Mouse (Mus musculus) hindbrain, embryonic 15.5 days (tissue): ENCODE results near the gene Tulp4. TPM values are rescaled to one million over a fixed set of nuclear protein-coding genes. Genes with fewer than 3 reads are reported as not detected.

ENCODE experiments used
- ATAC-seq: fragments of 200-750 bp; cut with Nextera tagmentation; 2 replicates; pipeline ENCODE4 v1.8.0; 2017; ENCODE audit warnings: low read depth, moderate number of reproducible peaks, moderate TSS enrichment; ENCODE audit not compliant: low FRiP score
- H3K27ac ChIP-seq: fragments of 300-500 bp; sonication (generic); replicated peaks from 2 replicates; pipeline ENCODE4 v1.5.1; 2015; ENCODE audit warnings: mild to moderate bottlenecking, inconsistent platforms
- H3K27me3 ChIP-seq: fragments of 300-500 bp; sonication (generic); 2 replicates; pipeline ENCODE4 v1.6.1; 2015; ENCODE audit warnings: control low read depth, inconsistent platforms
- H3K36me3 ChIP-seq: fragments of 300-500 bp; sonication (generic); 2 replicates; pipeline ENCODE4 v1.6.1; 2015; ENCODE audit warnings: control low read depth, inconsistent platforms
- H3K4me1 ChIP-seq: fragments of 300-500 bp; sonication (generic); replicated peaks from 2 replicates; pipeline ENCODE4 v1.6.1; 2015; ENCODE audit warnings: control low read depth, inconsistent platforms
- H3K4me2 ChIP-seq: fragments of 300-500 bp; sonication (generic); 2 replicates; pipeline ENCODE4 v1.6.1; 2015; ENCODE audit warnings: moderate library complexity, mild to moderate bottlenecking, inconsistent platforms
- H3K4me3 ChIP-seq: fragments of 300-500 bp; sonication (generic); 2 replicates; pipeline ENCODE4 v1.5.1; 2015; ENCODE audit warnings: mild to moderate bottlenecking, inconsistent platforms
- H3K9ac ChIP-seq: fragments of 300-500 bp; sonication (generic); 2 replicates; pipeline ENCODE4 v1.6.1; 2015; ENCODE audit warnings: inconsistent platforms
- H3K9me3 ChIP-seq: fragments of 300-500 bp; sonication (generic); 2 replicates; pipeline ENCODE4 v1.6.1; 2016; ENCODE audit warnings: control low read depth, inconsistent platforms
- WGBS: fragments of 180-500 bp; shearing (Covaris S2); methylation state at CpG from one replicate; pipeline ENCODE4 v1.1.7; 2015; 5-methylcytosine and 5-hydroxymethylcytosine counted together
- polyA plus RNA-seq: library from polyadenylated mRNA; unstranded; fragments of >200 nt; fragmentation: Nextera tagmentation; extraction: Ambion mirVana; gene quantifications from 2 replicates; pipeline ENCODE4 v1.2.1, GENCODE M21; 2015

Tulp4 gene
- polyA plus RNA-seq, 1 experiment from 2014 or later = 120 TPM

DNA sequence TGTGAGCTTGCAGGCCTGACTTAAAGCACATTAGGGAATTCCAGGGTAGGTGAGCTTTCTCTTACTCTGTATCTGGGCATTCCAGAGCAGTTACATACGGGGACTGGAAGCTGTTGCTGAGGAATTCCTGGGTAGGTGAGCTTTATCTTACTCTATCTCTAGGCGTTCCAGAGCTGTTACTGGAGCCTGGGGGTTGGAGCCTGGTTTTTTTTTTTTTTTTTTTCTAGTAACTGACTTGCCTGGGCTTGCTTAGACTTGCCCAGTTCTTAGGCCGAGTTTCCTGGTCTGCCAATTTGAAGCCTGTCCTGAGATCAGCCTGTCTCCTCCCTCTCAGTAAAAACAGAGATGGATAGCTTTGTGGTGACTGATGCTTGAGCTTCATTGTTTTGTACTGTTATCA, 21.8 kb downstream of the Tulp4 start:
- ATAC-seq = no peak
- Histone ChIP-seq H3K27me3 (no peaks in the 10 kb centered on the region), H3K4me3 (no peak overlapping the region), H3K4me1 (0 out of 2 replicates have a peak, but pooled peaks cover 7% of the 10 kb centered on the region), H3K4me2 (no peak overlapping the region), H3K36me3 (peaks cover 4% of the 10 kb centered on the region), H3K9ac (no peak overlapping the region), H3K27ac (no peak overlapping the region), H3K9me3 (no peaks in the 10 kb centered on the region)
- WGBS = 68% methylated on average over 3 of the region's 3 CpGs

DNA sequence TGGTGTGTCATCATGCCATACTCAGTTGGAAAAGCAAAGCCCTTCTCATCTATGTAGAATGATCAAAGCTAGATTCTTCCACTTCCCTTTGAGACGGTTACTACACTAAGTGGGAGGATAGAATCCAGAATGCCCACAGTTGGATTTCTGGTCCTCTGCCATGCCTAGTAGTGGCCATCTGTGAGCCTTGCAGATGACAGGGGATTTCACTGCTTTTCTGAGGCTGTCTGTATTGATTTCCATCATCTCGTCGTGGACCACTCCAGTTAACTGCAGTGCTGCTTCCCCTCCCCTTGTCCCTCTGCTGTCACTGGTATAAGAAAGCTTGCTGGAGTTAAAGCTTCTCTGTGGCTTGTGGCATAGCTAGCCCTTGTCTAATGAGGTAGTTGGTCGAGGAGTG, 23.1 kb downstream of the Tulp4 start:
- no peaks in the 10 kb centered on the region for H3K27me3 ChIP-seq
- H3K4me1 ChIP-seq = 0 out of 2 replicates have a peak, but pooled peaks cover 7% of the 10 kb centered on the region
- WGBS = 60% methylated on average over 4 of the region's 4 CpGs
- no peak overlapping the region for H3K4me2 ChIP-seq
- H3K27ac ChIP-seq = 0 out of 2 replicates have a peak overlapping the region, but pooled peaks have one; percentile 34
- no peaks in the 10 kb centered on the region for H3K9me3 ChIP-seq
- no peak overlapping the region for H3K9ac ChIP-seq
- no peak overlapping the region for H3K4me3 ChIP-seq
- ATAC-seq = no peak
- H3K36me3 ChIP-seq = peaks cover 8% of the 10 kb centered on the region

DNA sequence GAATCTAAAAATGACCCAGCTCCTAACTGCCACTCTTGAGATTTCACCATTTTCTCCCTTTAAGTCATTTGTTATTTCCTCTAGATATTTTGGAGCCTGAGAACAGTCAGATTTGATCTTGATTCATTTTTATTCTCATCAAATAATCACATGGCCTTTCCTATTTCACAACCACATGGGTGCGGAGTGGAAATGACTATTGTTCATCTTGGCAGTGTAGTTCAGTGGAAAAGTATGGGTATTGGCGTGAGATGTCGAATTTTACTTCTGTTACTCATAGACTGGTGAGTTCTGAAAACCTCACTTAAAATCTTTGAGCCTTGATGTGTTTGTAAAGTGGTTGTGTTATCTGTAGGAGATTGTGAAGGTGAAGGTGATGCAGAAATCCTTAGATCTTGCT, 24.8 kb downstream of the Tulp4 start:
- H3K27ac ChIP-seq = no peak overlapping the region
- 0 out of 2 replicates have a peak, but pooled peaks cover 7% of the 10 kb centered on the region for H3K4me1 ChIP-seq
- no peaks in the 10 kb centered on the region for H3K27me3 ChIP-seq
- H3K4me3 ChIP-seq = no peak overlapping the region
- H3K36me3 ChIP-seq = 0 out of 2 replicates have a peak, but pooled peaks cover 5% of the 10 kb centered on the region
- WGBS = 95% methylated on average over 3 of the region's 3 CpGs
- no peak overlapping the region for H3K4me2 ChIP-seq
- no peak overlapping the region for H3K9ac ChIP-seq
- no peak for ATAC-seq
- no peaks in the 10 kb centered on the region for H3K9me3 ChIP-seq

DNA sequence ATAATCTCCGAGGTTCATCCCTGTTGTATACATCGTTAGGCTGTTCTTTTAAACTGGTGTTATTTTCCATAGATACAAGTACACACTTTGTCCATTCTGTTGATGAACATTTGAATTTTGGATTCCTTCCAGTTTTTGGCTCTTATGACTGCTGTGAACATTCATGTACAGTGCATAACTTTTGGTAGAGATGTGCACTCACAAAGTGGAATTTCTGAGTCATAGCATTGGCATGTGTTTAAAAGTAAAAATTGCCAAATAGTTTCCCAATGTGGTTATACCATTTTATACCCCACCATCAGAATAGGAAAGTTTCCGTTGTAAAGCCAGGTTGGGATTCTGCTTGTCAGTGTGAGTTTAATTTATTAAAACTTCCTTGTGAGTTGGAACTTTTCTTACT, 34.6 kb downstream of the Tulp4 start:
- WGBS = 89% methylated on average over 3 of the region's 3 CpGs
- Histone ChIP-seq H3K4me3 (no peak overlapping the region), H3K4me2 (no peak overlapping the region), H3K9me3 (no peaks in the 10 kb centered on the region), H3K36me3 (peaks cover 7% of the 10 kb centered on the region), H3K9ac (no peak overlapping the region), H3K27ac (no peak overlapping the region), H3K27me3 (no peaks in the 10 kb centered on the region), H3K4me1 (0 out of 2 replicates have a peak, but pooled peaks cover 5% of the 10 kb centered on the region)
- no peak for ATAC-seq

DNA sequence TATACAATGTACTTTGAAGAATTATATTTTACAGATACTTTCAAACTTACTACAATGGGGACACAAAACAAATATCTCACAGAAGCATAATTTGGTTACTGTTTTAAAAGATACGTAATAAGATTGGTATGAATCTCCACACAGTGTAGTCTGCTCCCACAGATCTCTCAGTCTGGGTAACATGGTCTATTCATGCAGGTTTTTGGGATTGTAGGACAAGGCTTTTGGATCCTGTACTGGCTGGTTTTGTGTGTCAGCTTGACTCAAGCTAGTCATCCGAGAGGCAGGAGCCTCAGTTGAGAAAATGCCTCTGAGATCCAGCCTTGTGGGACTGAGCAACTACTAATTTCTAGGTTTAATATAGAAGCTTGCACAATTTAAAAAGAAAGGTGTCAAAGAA, 35.1 kb downstream of the Tulp4 start:
- Histone ChIP-seq H3K4me3 (no peak overlapping the region), H3K9me3 (no peaks in the 10 kb centered on the region)
- WGBS = 85% methylated on average over 2 of the region's 2 CpGs

DNA sequence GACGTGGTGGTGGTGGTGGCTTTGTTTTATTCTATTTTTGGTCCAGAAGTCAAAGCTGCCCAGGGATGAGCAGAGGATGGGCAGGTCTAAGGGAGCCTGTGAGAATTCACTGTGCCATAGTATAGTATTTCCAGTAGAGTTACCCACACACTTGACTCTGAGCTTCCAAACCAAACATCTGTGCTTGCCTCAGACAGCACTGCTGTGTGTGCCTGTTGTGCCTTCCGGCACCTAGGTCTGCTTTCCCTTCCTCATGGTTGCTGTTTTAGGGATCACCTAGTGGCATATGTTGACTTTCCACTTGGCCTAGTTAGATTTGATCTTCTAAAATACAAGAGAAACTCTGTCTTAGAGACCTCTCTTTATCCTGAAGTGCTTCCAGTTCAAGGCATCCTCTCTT, 39.0 kb downstream of the Tulp4 start:
- 0 out of 2 replicates have a peak, but pooled peaks cover 5% of the 10 kb centered on the region for H3K4me1 ChIP-seq

More for the DNA sequence above, 35.1 kb downstream of the Tulp4 start:
- H3K4me1 ChIP-seq = 0 out of 2 replicates have a peak, but pooled peaks cover 5% of the 10 kb centered on the region
- no peak overlapping the region for H3K27ac ChIP-seq
- H3K36me3 ChIP-seq = peaks cover 7% of the 10 kb centered on the region
- no peak overlapping the region for H3K4me2 ChIP-seq
- no peak overlapping the region for H3K9ac ChIP-seq
- ATAC-seq = no peak
- no peaks in the 10 kb centered on the region for H3K27me3 ChIP-seq

DNA sequence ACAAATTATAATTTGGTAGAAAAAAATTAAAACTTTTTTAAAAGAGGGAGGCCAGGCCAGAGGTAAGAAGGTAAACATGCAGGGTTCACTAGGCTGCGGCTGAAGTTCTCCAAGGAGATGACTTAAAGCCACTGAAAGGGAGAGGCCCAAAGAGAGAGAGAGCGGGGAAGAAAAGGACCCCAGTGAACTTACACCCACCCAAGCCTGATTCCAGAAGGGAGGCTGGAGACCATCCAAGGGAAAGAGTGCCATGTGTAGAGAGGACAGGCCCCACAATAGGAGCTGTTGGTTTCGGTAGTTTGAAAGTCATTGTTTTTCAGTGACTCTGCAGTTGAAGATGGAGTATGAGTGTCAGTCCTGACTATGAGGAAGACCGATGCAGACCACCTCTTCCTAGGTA, 46.7 kb downstream of the Tulp4 start:
- H3K4me3 ChIP-seq = no peak overlapping the region
- H3K4me1 ChIP-seq = no peaks in the 10 kb centered on the region
- no peak overlapping the region for H3K9ac ChIP-seq
- no peaks in the 10 kb centered on the region for H3K9me3 ChIP-seq
- no peak overlapping the region for H3K27ac ChIP-seq
- 87% methylated on average over 4 of the region's 4 CpGs for WGBS
- no peaks in the 10 kb centered on the region for H3K27me3 ChIP-seq
- no peak overlapping the region for H3K4me2 ChIP-seq
- H3K36me3 ChIP-seq = no peaks in the 10 kb centered on the region; the same call in 1 of the 2 replicates
- ATAC-seq = no peak

More for the DNA sequence above, 39.0 kb downstream of the Tulp4 start:
- Histone ChIP-seq H3K9ac (no peak overlapping the region), H3K9me3 (no peaks in the 10 kb centered on the region), H3K4me2 (no peak overlapping the region), H3K27me3 (no peaks in the 10 kb centered on the region), H3K4me3 (no peak overlapping the region), H3K36me3 (no peaks in the 10 kb centered on the region), H3K27ac (no peak overlapping the region)
- WGBS = 98% methylated on average over 2 of the region's 2 CpGs
- no peak for ATAC-seq

DNA sequence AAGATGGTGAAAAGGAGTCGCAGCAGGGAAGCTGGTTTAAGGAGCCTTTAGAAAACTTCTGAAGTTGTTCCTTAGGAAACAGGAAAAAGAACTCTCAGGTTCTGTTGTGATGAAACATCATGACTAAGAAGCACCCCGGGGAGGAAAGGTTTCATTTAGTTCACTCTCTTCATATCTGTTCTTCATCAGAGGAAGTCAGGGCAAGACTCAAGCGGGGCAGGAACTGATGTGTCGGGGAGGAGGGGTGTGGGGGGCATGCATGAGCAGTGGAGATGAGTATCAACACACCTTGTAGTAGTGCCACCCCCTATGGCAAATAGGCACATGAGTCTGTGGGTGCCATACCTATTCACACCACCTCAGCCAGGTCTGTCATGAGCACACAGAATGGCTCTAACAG, 47.3 kb downstream of the Tulp4 start:
- H3K27ac ChIP-seq = no peak overlapping the region
- no peaks in the 10 kb centered on the region for H3K9me3 ChIP-seq
- 91% methylated on average over 4 of the region's 4 CpGs for WGBS
- H3K4me1 ChIP-seq = no peaks in the 10 kb centered on the region
- ATAC-seq = no peak
- H3K9ac ChIP-seq = no peak overlapping the region
- H3K36me3 ChIP-seq = no peaks in the 10 kb centered on the region; the same call in 1 of the 2 replicates
- H3K27me3 ChIP-seq = no peaks in the 10 kb centered on the region
- H3K4me2 ChIP-seq = no peak overlapping the region
- H3K4me3 ChIP-seq = no peak overlapping the region

DNA sequence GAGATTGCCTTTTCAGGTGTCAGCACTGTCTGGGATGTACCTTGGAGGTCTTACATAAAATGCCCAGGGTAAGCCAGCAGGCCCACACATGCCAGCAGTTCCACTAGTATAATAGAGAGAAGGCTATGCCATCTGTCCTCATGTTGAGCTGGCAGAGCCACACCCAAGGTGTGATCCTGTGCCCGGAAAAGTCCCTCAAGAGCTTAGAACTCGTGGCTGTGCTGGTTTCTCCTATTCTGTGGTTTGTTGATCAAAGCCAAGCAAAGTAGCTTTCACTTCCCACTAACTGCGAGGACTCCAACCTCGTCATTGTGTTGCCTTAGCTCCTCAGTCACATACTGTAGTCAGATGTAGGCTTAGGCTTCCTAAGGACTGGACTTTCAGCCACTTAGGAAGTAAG, 48.1 kb downstream of the Tulp4 start:
- H3K36me3 ChIP-seq = no peaks in the 10 kb centered on the region; the same call in 1 of the 2 replicates
- H3K27me3 ChIP-seq = no peaks in the 10 kb centered on the region
- no peak overlapping the region for H3K27ac ChIP-seq
- no peaks in the 10 kb centered on the region for H3K9me3 ChIP-seq
- 85% methylated on average over 4 of the region's 4 CpGs for WGBS
- ATAC-seq = no peak
- no peak overlapping the region for H3K4me2 ChIP-seq
- no peak overlapping the region for H3K4me3 ChIP-seq
- no peaks in the 10 kb centered on the region for H3K4me1 ChIP-seq
- H3K9ac ChIP-seq = no peak overlapping the region

DNA sequence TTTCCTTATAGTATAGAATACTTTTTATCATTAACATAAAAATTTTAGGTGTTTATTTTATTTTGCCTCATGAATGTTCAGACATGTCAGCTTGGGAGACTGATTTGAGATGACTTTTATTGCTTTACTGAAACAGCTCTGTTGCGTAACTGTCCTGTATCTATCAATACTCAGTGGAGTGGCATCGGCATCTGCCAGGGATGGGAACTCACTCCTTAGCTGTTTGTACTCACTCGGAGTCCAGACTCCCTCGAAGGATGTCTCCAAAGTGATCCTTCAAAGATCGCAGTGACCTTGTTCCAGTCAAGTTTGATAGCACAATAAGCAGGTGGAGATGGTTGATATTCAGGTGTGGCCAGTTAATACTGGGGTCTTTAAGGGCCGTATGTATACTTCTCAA, 54.3 kb downstream of the Tulp4 start:
- Histone ChIP-seq H3K36me3 (no peaks in the 10 kb centered on the region; the same call in 1 of the 2 replicates), H3K9me3 (no peaks in the 10 kb centered on the region), H3K27ac (no peak overlapping the region), H3K4me2 (no peak overlapping the region), H3K4me3 (no peak overlapping the region), H3K9ac (no peak overlapping the region), H3K4me1 (peaks cover 9% of the 10 kb centered on the region; the same call in 1 of the 2 replicates), H3K27me3 (no peaks in the 10 kb centered on the region)
- 93% methylated on average over 6 of the region's 6 CpGs for WGBS
- ATAC-seq = no peak

DNA sequence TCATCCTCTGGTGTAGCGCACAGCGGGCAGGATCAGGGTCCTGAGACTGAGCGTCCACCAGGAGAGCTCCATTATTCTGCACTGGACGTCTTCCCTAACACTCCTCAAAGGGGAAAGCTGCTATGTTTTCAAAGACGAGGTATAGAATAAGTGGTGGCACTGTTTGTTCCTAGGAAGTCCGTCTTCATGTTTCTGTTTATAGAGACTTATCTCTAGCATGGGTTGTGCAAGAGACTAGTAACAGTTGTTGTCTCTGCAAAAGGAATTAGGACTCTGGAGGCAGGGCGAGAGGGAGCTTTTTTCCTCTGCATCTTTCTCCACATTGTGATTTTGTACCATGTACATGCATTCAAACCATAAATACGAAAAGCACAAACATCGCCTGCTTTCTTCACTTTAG, 55.7 kb downstream of the Tulp4 start:
- Histone ChIP-seq H3K4me1 (peaks cover 9% of the 10 kb centered on the region; the same call in 1 of the 2 replicates), H3K9ac (no peak overlapping the region), H3K27ac (no peak overlapping the region), H3K9me3 (no peaks in the 10 kb centered on the region), H3K4me2 (no peak overlapping the region), H3K27me3 (no peaks in the 10 kb centered on the region), H3K36me3 (no peaks in the 10 kb centered on the region; the same call in 1 of the 2 replicates), H3K4me3 (no peak overlapping the region)
- WGBS = 84% methylated on average over 9 of the region's 9 CpGs
- ATAC-seq = no peak

DNA sequence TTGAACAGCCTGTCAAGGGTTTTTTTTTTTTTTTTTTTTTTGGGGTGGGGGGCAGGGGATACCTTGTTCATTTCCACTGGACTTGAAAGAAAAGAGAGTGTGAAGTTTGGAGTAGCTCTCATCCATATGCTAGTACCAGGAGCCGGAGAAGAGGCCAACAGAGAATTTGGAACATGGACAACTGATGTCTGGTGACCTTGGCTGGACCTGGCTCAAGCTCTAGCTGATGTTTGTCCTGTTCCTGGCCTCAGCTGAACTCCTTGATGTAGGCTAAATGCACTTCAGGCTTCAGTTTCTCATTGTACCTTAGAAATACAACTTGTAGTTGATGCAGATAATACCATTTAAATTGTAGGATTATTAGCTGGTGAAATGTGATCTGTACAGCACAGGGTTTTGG, 56.5 kb downstream of the Tulp4 start:
- 86% methylated on average over 1 of the region's 1 CpGs for WGBS
- no peak overlapping the region for H3K9ac ChIP-seq
- no peak for ATAC-seq

DNA sequence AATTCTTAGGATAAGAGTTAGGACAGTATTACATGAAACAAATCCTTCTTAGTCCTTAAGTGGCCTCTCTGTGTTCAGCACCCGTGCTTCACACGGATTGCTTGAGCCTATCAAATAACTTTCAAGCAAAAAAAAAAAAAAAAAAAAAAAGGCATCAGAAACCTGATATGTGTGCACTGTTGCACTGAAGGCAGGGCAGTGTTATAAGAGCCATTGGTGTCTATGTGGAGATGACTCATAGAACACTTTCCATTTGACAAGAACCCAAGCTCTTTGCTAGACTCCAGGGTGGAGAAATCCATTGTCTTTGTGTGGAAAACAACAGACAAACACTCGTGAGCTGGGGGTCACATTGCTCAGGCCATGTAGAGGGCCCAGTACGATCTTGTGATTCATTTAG, 58.7 kb downstream of the Tulp4 start:
- Histone ChIP-seq H3K4me2 (no peak overlapping the region), H3K9ac (no peak overlapping the region), H3K9me3 (no peaks in the 10 kb centered on the region), H3K4me1 (peaks cover 9% of the 10 kb centered on the region; the same call in 1 of the 2 replicates), H3K4me3 (no peak overlapping the region), H3K27me3 (no peaks in the 10 kb centered on the region), H3K36me3 (no peaks in the 10 kb centered on the region), H3K27ac (no peak overlapping the region)
- no peak for ATAC-seq
- WGBS = 79% methylated on average over 4 of the region's 4 CpGs

More for the DNA sequence above, 56.5 kb downstream of the Tulp4 start:
- Histone ChIP-seq H3K4me2 (no peak overlapping the region), H3K27ac (no peak overlapping the region), H3K36me3 (no peaks in the 10 kb centered on the region), H3K4me1 (peaks cover 9% of the 10 kb centered on the region; the same call in 1 of the 2 replicates), H3K9me3 (no peaks in the 10 kb centered on the region), H3K4me3 (no peak overlapping the region), H3K27me3 (no peaks in the 10 kb centered on the region)
